Mouse (Mus musculus) granulocyte monocyte progenitor cell, adult 5-6 weeks (primary cell): ENCODE data around the gene Lekr1. TPM values are rescaled to one million over a fixed set of nuclear protein-coding genes. Genes with fewer than 3 reads are reported as not detected.

Experiments used
- ATAC-seq: replicated peaks from 2 replicates; pipeline ENCODE4 v1.8.0; 2016; ENCODE audit warnings: mild to moderate bottlenecking, moderate TSS enrichment, inconsistent platforms; ENCODE audit not compliant: poor library complexity, severe bottlenecking
- total RNA-seq, 2 experiments: library from RNA; stranded (forward) in 1 of 2; stranded (reverse) in 1 of 2; fragments of 200-712, 200-1000 nt in 1 of 2; fragments of >200 nt in 1 of 2; fragmentation: Nextera tagmentation in 1 of 2; gene quantifications; 2 replicates each; pipeline ENCODE4 v1.2.3; 2014 to 2017

Gene Lekr1
- total RNA-seq, 2 experiments from 2014 or later, result 2.7 to 11.2 TPM

- peak; percentile 40 for ATAC-seq
Observed at GRCm38 (mm10) chr3:65654541-65655206, 11.4 kb upstream of the Lekr1 start.

GRCm38 (mm10) chr3:65656451-65656850, 9.6 kb upstream of the Lekr1 start:
- ATAC-seq, result no peak

GRCm38 (mm10) chr3:65656902-65657660, 8.9 kb upstream of the Lekr1 start:
- ATAC-seq, result no peak

GRCm38 (mm10) chr3:65658081-65658612, 7.9 kb upstream of the Lekr1 start:
- no peak for ATAC-seq

GRCm38 (mm10) chr3:65658721-65659619, 7.1 kb upstream of the Lekr1 start:
- peak; percentile 85 for ATAC-seq

- no peak for ATAC-seq
Observed at GRCm38 (mm10) chr3:65659620-65659932, 6.5 kb upstream of the Lekr1 start.

GRCm38 (mm10) chr3:65660336-65660735, 5.7 kb upstream of the Lekr1 start:
- ATAC-seq, result no peak

GRCm38 (mm10) chr3:65661731-65662130, 4.3 kb upstream of the Lekr1 start:
- ATAC-seq, result no peak

- ATAC-seq, result peak; percentile 9
Observed at GRCm38 (mm10) chr3:65663176-65663575, 2.9 kb upstream of the Lekr1 start.

- no peak for ATAC-seq
Observed at GRCm38 (mm10) chr3:65670216-65670615, 4.2 kb downstream of the Lekr1 start.

GRCm38 (mm10) chr3:65673725-65674124, 7.7 kb downstream of the Lekr1 start:
- no peak for ATAC-seq

- ATAC-seq, result peak; percentile 95
Observed at GRCm38 (mm10) chr3:65680612-65681011, 14.6 kb downstream of the Lekr1 start.

GRCm38 (mm10) chr3:65689705-65690104, 23.7 kb downstream of the Lekr1 start:
- ATAC-seq, result no peak

- ATAC-seq, result no peak
Observed at GRCm38 (mm10) chr3:65690850-65691249, 24.8 kb downstream of the Lekr1 start.

GRCm38 (mm10) chr3:65699704-65700103, 33.7 kb downstream of the Lekr1 start:
- no peak for ATAC-seq

GRCm38 (mm10) chr3:65714372-65714771, 48.3 kb downstream of the Lekr1 start:
- ATAC-seq, result peak; percentile 96

GRCm38 (mm10) chr3:65717406-65717805, 51.4 kb downstream of the Lekr1 start:
- ATAC-seq, result no peak

- ATAC-seq, result no peak
Observed at GRCm38 (mm10) chr3:65722897-65723296, 56.9 kb downstream of the Lekr1 start.

GRCm38 (mm10) chr3:65723664-65724063, 57.6 kb downstream of the Lekr1 start:
- ATAC-seq, result no peak

GRCm38 (mm10) chr3:65737816-65738215, 71.8 kb downstream of the Lekr1 start:
- ATAC-seq, result no peak

GRCm38 (mm10) chr3:65744936-65745335, 78.9 kb downstream of the Lekr1 start:
- no peak for ATAC-seq
